Mouse (Mus musculus) forebrain, embryonic 14.5 days (tissue): ENCODE data around the gene Bpifc. TPM values are rescaled to one million over a fixed set of nuclear protein-coding genes. Genes with fewer than 3 reads are reported as not detected.
A peak's percentile ranks its signal among the peaks of the same experiment; 100 is the strongest.

ENCODE experiments used
- ATAC-seq: fragments of 200-750 bp; cut with Nextera tagmentation; 2 replicates; pipeline ENCODE4 v1.8.0; 2017; ENCODE audit warnings: mild to moderate bottlenecking, moderate library complexity
- DNase-seq: peaks from one replicate; pipeline ENCODE4 v3.0.0-alpha.2; 2015; ENCODE audit warnings: low spot score
- H3K27ac ChIP-seq: fragments of 300-500 bp; sonication (generic); 2 replicates; pipeline ENCODE4 v1.5.1; 2014; ENCODE audit warnings: low read depth, mild to moderate bottlenecking, control low read depth, low read length, moderate library complexity
- H3K27me3 ChIP-seq: fragments of 300-500 bp; sonication (generic); replicated peaks from 2 replicates; pipeline ENCODE4 v1.6.1; 2014; ENCODE audit warnings: low read length, control low read depth, mixed read lengths; ENCODE audit not compliant: control insufficient read depth, insufficient read depth
- H3K36me3 ChIP-seq: fragments of 300-500 bp; sonication (generic); 2 replicates; pipeline ENCODE4 v1.6.1; 2014; ENCODE audit warnings: low read length, control low read depth; ENCODE audit not compliant: control insufficient read depth, insufficient read depth
- H3K4me1 ChIP-seq: fragments of 300-500 bp; sonication (generic); 2 replicates; pipeline ENCODE4 v1.6.1; 2014; ENCODE audit warnings: antibody characterized with exemption, low read length, control low read depth; ENCODE audit not compliant: control insufficient read depth, insufficient read depth
- H3K4me2 ChIP-seq: fragments of 300-500 bp; sonication (generic); 2 replicates; pipeline ENCODE4 v1.6.1; 2014; ENCODE audit warnings: mild to moderate bottlenecking, control low read depth, low read length
- H3K4me3 ChIP-seq: fragments of 300-500 bp; sonication (generic); 2 replicates; pipeline ENCODE4 v1.5.1; 2014; ENCODE audit warnings: low read depth, low read length, control low read depth
- H3K9ac ChIP-seq: fragments of 300-500 bp; sonication (generic); 2 replicates; pipeline ENCODE4 v1.6.1; 2014; ENCODE audit warnings: mild to moderate bottlenecking, low read length, control low read depth, moderate library complexity
- H3K9me3 ChIP-seq: fragments of 300-500 bp; sonication (generic); replicated peaks from 2 replicates; pipeline ENCODE4 v1.6.1; 2016; ENCODE audit warnings: low read length, control low read depth, mixed read lengths; ENCODE audit not compliant: control insufficient read depth
- WGBS: fragments of 180-500 bp; shearing (Covaris S2); extraction: QIAGEN DNeasy Blood & Tissue Kit; methylation state at CpG from one replicate; pipeline ENCODE4 v1.1.7; 2014; 5-methylcytosine and 5-hydroxymethylcytosine counted together
- polyA plus RNA-seq: library from polyadenylated mRNA; unstranded; fragments of >200 nt; fragmentation: Nextera tagmentation; extraction: Ambion mirVana; gene quantifications from 2 replicates; pipeline ENCODE4 v1.2.1, GENCODE M21; 2014

Gene Bpifc
- polyA plus RNA-seq, 1 experiment from 2014 or later, result not detected

GRCm38 (mm10) chr10:86022474-86022816 lies 10.8 kb upstream of the Bpifc start:
- peak overlapping the region; percentile 88 for H3K4me3 ChIP-seq
- no peak for DNase-seq
- no peak overlapping the region; the same call in 1 of the 2 replicates for H3K27ac ChIP-seq
- H3K4me2 ChIP-seq, result peak overlapping the region; percentile 72
- H3K9me3 ChIP-seq, result no peaks in the 10 kb centered on the region
- 0 out of 2 replicates have a peak, but pooled peaks cover 2% of the 10 kb centered on the region for H3K4me1 ChIP-seq
- peak overlapping the region; percentile 78 for H3K9ac ChIP-seq
- no peak for ATAC-seq
- H3K36me3 ChIP-seq, result no peaks in the 10 kb centered on the region
- 4% methylated on average over 6 of the region's 6 CpGs for WGBS
- H3K27me3 ChIP-seq, result no peaks in the 10 kb centered on the region

GRCm38 (mm10) chr10:86021749-86022473 lies 10.2 kb upstream of the Bpifc start, which contains the start of gene Fbxo7:
TSS of gene Fbxo7 (plus strand) at chr10:86021972.
- 0 out of 2 replicates have a peak, but pooled peaks cover 2% of the 10 kb centered on the region for H3K4me1 ChIP-seq
- peak within 1 kb of the TSS; percentile 85 for H3K27ac ChIP-seq
- DNase-seq (peak; percentile 94), ATAC-seq (peak; percentile 98)
- H3K9ac ChIP-seq, result peak within 1 kb of the TSS; percentile 78
- H3K27me3 ChIP-seq, result no peaks in the 10 kb centered on the region
- under 1% methylated on average over 77 of the region's 82 CpGs for WGBS
- peak within 1 kb of the TSS; percentile 88 for H3K4me3 ChIP-seq
- H3K4me2 ChIP-seq, result peak within 1 kb of the TSS; percentile 72
- no peaks in the 10 kb centered on the region for H3K36me3 ChIP-seq
- no peaks in the 10 kb centered on the region for H3K9me3 ChIP-seq

- no peak overlapping the region for H3K9ac ChIP-seq
- ATAC-seq (no peak), DNase-seq (no peak)
- peak overlapping the region; percentile 72 for H3K4me2 ChIP-seq
- no peaks in the 10 kb centered on the region for H3K27me3 ChIP-seq
- 0 out of 2 replicates have a peak, but pooled peaks cover 2% of the 10 kb centered on the region for H3K4me1 ChIP-seq
- H3K27ac ChIP-seq, result no peak overlapping the region
- no peaks in the 10 kb centered on the region for H3K36me3 ChIP-seq
- H3K4me3 ChIP-seq, result peak overlapping the region; percentile 88
- WGBS, result 1% methylated on average over 3 of the region's 3 CpGs
- no peaks in the 10 kb centered on the region for H3K9me3 ChIP-seq
These were observed 9.7 kb upstream of the Bpifc start for GRCm38 (mm10) chr10:86021408-86021748.

GRCm38 (mm10) chr10:86018813-86019212 lies 7.1 kb upstream of the Bpifc start:
- ATAC-seq, result no peak
- Histone ChIP-seq H3K4me3 (no peak overlapping the region), H3K36me3 (no peaks in the 10 kb centered on the region), H3K9me3 (no peaks in the 10 kb centered on the region), H3K27me3 (no peaks in the 10 kb centered on the region), H3K9ac (no peak overlapping the region), H3K27ac (no peak overlapping the region), H3K4me2 (no peak overlapping the region), H3K4me1 (0 out of 2 replicates have a peak, but pooled peaks cover 2% of the 10 kb centered on the region)
- 33% methylated on average over 5 of the region's 5 CpGs for WGBS
- no peak for DNase-seq

- no peak overlapping the region for H3K4me2 ChIP-seq
- H3K9ac ChIP-seq, result no peak overlapping the region
- H3K27me3 ChIP-seq, result no peaks in the 10 kb centered on the region
- H3K9me3 ChIP-seq, result no peaks in the 10 kb centered on the region
- no peak for ATAC-seq
- no peak overlapping the region for H3K4me3 ChIP-seq
- no peaks in the 10 kb centered on the region for H3K36me3 ChIP-seq
- H3K4me1 ChIP-seq, result 0 out of 2 replicates have a peak, but pooled peaks cover 2% of the 10 kb centered on the region
- 90% methylated on average over 7 of the region's 7 CpGs for whole genome bisulfite sequencing
- no peak for DNase-seq
- no peak overlapping the region for H3K27ac ChIP-seq
These were observed 6.1 kb upstream of the Bpifc start for GRCm38 (mm10) chr10:86017781-86018180.

- ATAC-seq, result no peak
- 83% methylated on average over 2 of the region's 2 CpGs for WGBS
- H3K9ac ChIP-seq, result no peak overlapping the region
These were observed 523 bp downstream of the Bpifc start for GRCm38 (mm10) chr10:86011172-86011571.

GRCm38 (mm10) chr10:86010636-86011035 lies 1.1 kb downstream of the Bpifc start:
- 73% methylated on average over 6 of the region's 6 CpGs for WGBS
- Histone ChIP-seq H3K4me1 (no peaks in the 10 kb centered on the region), H3K36me3 (no peaks in the 10 kb centered on the region), H3K27me3 (no peaks in the 10 kb centered on the region), H3K4me2 (no peak overlapping the region), H3K4me3 (no peak overlapping the region), H3K9me3 (no peaks in the 10 kb centered on the region), H3K27ac (no peak overlapping the region), H3K9ac (no peak overlapping the region)
- ATAC-seq (no peak), DNase-seq (no peak)

More at GRCm38 (mm10) chr10:86011172-86011571, 523 bp downstream of the Bpifc start:
- Histone ChIP-seq H3K27ac (no peak overlapping the region), H3K36me3 (no peaks in the 10 kb centered on the region), H3K4me1 (no peaks in the 10 kb centered on the region), H3K27me3 (no peaks in the 10 kb centered on the region), H3K4me3 (no peak overlapping the region), H3K4me2 (no peak overlapping the region), H3K9me3 (no peaks in the 10 kb centered on the region)
- no peak for DNase-seq

GRCm38 (mm10) chr10:86009688-86010087 lies 2.0 kb downstream of the Bpifc start:
- no peak for DNase-seq
- Histone ChIP-seq H3K4me3 (no peak overlapping the region), H3K36me3 (no peaks in the 10 kb centered on the region), H3K9ac (no peak overlapping the region), H3K9me3 (no peaks in the 10 kb centered on the region), H3K4me1 (no peaks in the 10 kb centered on the region), H3K27me3 (no peaks in the 10 kb centered on the region), H3K27ac (no peak overlapping the region), H3K4me2 (no peak overlapping the region)
- 92% methylated on average over 2 of the region's 2 CpGs for WGBS
- no peak for ATAC-seq

- no peak overlapping the region for H3K4me3 ChIP-seq
These were observed 5.2 kb downstream of the Bpifc start for GRCm38 (mm10) chr10:86006455-86006854.

More at GRCm38 (mm10) chr10:86006455-86006854, 5.2 kb downstream of the Bpifc start:
- no peaks in the 10 kb centered on the region for H3K4me1 ChIP-seq
- H3K36me3 ChIP-seq, result no peaks in the 10 kb centered on the region
- H3K9me3 ChIP-seq, result no peaks in the 10 kb centered on the region
- H3K27ac ChIP-seq, result no peak overlapping the region
- H3K4me2 ChIP-seq, result no peak overlapping the region
- no peak overlapping the region for H3K9ac ChIP-seq
- no peaks in the 10 kb centered on the region for H3K27me3 ChIP-seq
- ATAC-seq (no peak), DNase-seq (no peak)
- WGBS, result 65% methylated on average over 5 of the region's 5 CpGs
